Mouse (Mus musculus) liver, embryonic 14.5 days (tissue): ENCODE measurements around the gene Hhat. TPM values are rescaled to one million over a fixed set of nuclear protein-coding genes. Genes with fewer than 3 reads are reported as not detected.

Experiments used
- ATAC-seq: fragments of 200-750 bp; cut with Nextera tagmentation; 2 replicates; pipeline ENCODE4 v1.8.0; 2017; ENCODE audit warnings: moderate number of reproducible peaks, mild to moderate bottlenecking, moderate library complexity; ENCODE audit not compliant: insufficient read depth
- DNase-seq, 3 experiments: peaks; one replicate each; pipeline ENCODE4 v3.0.0-alpha.2; 2012 to 2013; ENCODE audit warnings: low read depth in 3 of 3, low spot score in 3 of 3
- H3K27ac ChIP-seq: fragments of 300-500 bp; sonication (generic); 2 replicates; pipeline ENCODE4 v1.5.1; 2014; ENCODE audit warnings: moderate library complexity, mild to moderate bottlenecking, control low read depth, inconsistent platforms
- H3K27me3 ChIP-seq: fragments of 300-500 bp; sonication (generic); 2 replicates; pipeline ENCODE4 v1.6.1; 2014; ENCODE audit warnings: mild to moderate bottlenecking, low read length, moderate library complexity; ENCODE audit not compliant: control insufficient read depth, insufficient read depth
- H3K36me3 ChIP-seq: fragments of 300-500 bp; sonication (generic); replicated peaks from 2 replicates; pipeline ENCODE4 v1.6.1; 2014; ENCODE audit warnings: low read depth; ENCODE audit not compliant: control insufficient read depth, insufficient read depth
- H3K4me1 ChIP-seq, 2 experiments: fragments of 200-500 bp in 1 of 2; fragments of 300-500 bp in 1 of 2; sonication (generic) in 1 of 2; replicated peaks; 2 replicates each; pipeline ENCODE4 v1.6.1; 2012 to 2014; ENCODE audit warnings: antibody characterized with exemption in 1 of 2, inconsistent platforms in 1 of 2, low read length in 1 of 2; ENCODE audit not compliant: control insufficient read depth in 2 of 2, insufficient read depth in 2 of 2
- H3K4me2 ChIP-seq: fragments of 300-500 bp; sonication (generic); 2 replicates; pipeline ENCODE4 v1.6.1; 2014; ENCODE audit warnings: low read depth, mild to moderate bottlenecking, control low read depth, moderate library complexity
- H3K4me3 ChIP-seq, 2 experiments: fragments of 200-500 bp in 1 of 2; fragments of 300-500 bp in 1 of 2; sonication (generic) in 1 of 2; 2 replicates each; pipeline ENCODE4 v1.5.1; 2012 to 2014; ENCODE audit warnings: low read depth in 2 of 2, low read length in 2 of 2, mild to moderate bottlenecking in 2 of 2, control low read depth in 1 of 2, inconsistent platforms in 1 of 2, moderate library complexity in 1 of 2; ENCODE audit not compliant: insufficient read depth in 1 of 2
- H3K9ac ChIP-seq: fragments of 300-500 bp; sonication (generic); replicated peaks from 2 replicates; pipeline ENCODE4 v1.6.1; 2014; ENCODE audit warnings: mild to moderate bottlenecking, control low read depth, moderate library complexity
- H3K9me3 ChIP-seq: fragments of 300-500 bp; sonication (generic); 2 replicates; pipeline ENCODE4 v1.6.1; 2016; ENCODE audit warnings: low read length, mixed read lengths; ENCODE audit not compliant: control insufficient read depth
- CTCF ChIP-seq: IDR thresholded peaks from 2 replicates; pipeline ENCODE4 v1.5.1; 2016; ENCODE audit warnings: antibody characterized with exemption, low read depth, control low read depth
- EP300 ChIP-seq: IDR thresholded peaks from 2 replicates; pipeline ENCODE4 v1.6.1; 2016; ENCODE audit warnings: antibody characterized with exemption, low read depth
- WGBS: fragments of 180-500 bp; shearing (Covaris S2); extraction: QIAGEN DNeasy Blood & Tissue Kit; methylation state at CpG from one replicate; pipeline ENCODE4 v1.1.7; 2014; ENCODE audit not compliant: insufficient replicate concordance; 5-methylcytosine and 5-hydroxymethylcytosine counted together
- polyA plus RNA-seq, 2 experiments: library from polyadenylated mRNA; depleted of rRNA in 1 of 2; stranded (reverse) in 1 of 2; unstranded in 1 of 2; fragments of >200 nt; fragmentation: Nextera tagmentation in 1 of 2; extraction: Ambion mirVana in 1 of 2; gene quantifications; 2 replicates each; pipeline versions ENCODE4 v1.2.1 to v1.2.3; 2012 to 2014

Gene Hhat
- polyA plus RNA-seq, 2 experiments = 0.73 to 1.4 TPM

GRCm38 (mm10) chr1:192699101-192699500, 71.9 kb downstream of the Hhat start:
- TF ChIP-seq EP300 (no peak), CTCF (no peak)
- H3K4me3 ChIP-seq = no peak overlapping the region
- H3K9me3 ChIP-seq = no peaks in the 10 kb centered on the region

GRCm38 (mm10) chr1:192696371-192696863, 74.6 kb downstream of the Hhat start:
- H3K9ac ChIP-seq = no peak overlapping the region
- TF ChIP-seq CTCF = no peak
- TF ChIP-seq EP300 = no peak
- 70% methylated on average over 1 of the region's 1 CpGs for WGBS
- H3K4me1 ChIP-seq = no peaks in the 10 kb centered on the region
- no peaks in the 10 kb centered on the region for H3K9me3 ChIP-seq
- DNase-seq (no peak), ATAC-seq (no peak)
- no peaks in the 10 kb centered on the region for H3K36me3 ChIP-seq
- no peak overlapping the region for H3K4me2 ChIP-seq
- no peaks in the 10 kb centered on the region for H3K27me3 ChIP-seq
- no peak overlapping the region for H3K4me3 ChIP-seq
- H3K27ac ChIP-seq = no peak overlapping the region

More at GRCm38 (mm10) chr1:192699101-192699500, 71.9 kb downstream of the Hhat start:
- no peaks in the 10 kb centered on the region for H3K4me1 ChIP-seq
- no peak overlapping the region for H3K27ac ChIP-seq
- H3K36me3 ChIP-seq = no peaks in the 10 kb centered on the region
- ATAC-seq (no peak), DNase-seq (no peak)
- H3K27me3 ChIP-seq = no peaks in the 10 kb centered on the region
- no peak overlapping the region for H3K4me2 ChIP-seq
- no peak overlapping the region for H3K9ac ChIP-seq

DNA sequence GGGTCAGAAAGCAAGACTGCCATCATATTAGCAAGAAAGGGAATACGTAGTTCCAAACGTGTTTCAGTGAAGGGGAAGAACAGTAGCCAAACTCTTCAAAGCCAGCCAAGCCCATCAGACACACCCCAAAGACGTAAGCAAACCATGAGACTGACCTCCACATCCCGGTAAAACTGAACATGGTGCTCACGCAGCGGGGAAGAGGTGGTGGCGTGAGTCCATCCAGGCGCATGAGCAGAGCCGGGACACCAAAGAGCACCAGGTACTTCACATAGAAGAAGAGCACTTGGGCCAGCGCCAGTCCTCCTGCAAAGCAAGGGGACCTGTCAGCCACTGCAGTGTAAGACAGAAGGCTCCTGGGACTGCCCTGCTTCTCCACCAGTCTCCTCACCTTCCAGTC, 77.4 kb downstream of the Hhat start:
- no peak overlapping the region for H3K9ac ChIP-seq
- no peak overlapping the region for H3K4me3 ChIP-seq
- no peak overlapping the region for H3K4me2 ChIP-seq
- DNase-seq (no peak), ATAC-seq (no peak)
- H3K9me3 ChIP-seq = no peaks in the 10 kb centered on the region
- no peaks in the 10 kb centered on the region for H3K27me3 ChIP-seq
- TF ChIP-seq EP300 (no peak), CTCF (no peak)
- no peak overlapping the region for H3K27ac ChIP-seq
- 78% methylated on average over 10 of the region's 10 CpGs for whole genome bisulfite sequencing
- H3K4me1 ChIP-seq = no peaks in the 10 kb centered on the region
- no peaks in the 10 kb centered on the region for H3K36me3 ChIP-seq

- H3K4me1 ChIP-seq = no peaks in the 10 kb centered on the region
- no peaks in the 10 kb centered on the region for H3K9me3 ChIP-seq
- TF ChIP-seq EP300 (no peak), CTCF (no peak)
- H3K4me2 ChIP-seq = no peak overlapping the region
- H3K27ac ChIP-seq = no peak overlapping the region
- H3K9ac ChIP-seq = no peak overlapping the region
- WGBS = 18% methylated on average over 7 of the region's 7 CpGs
- H3K4me3 ChIP-seq = no peak overlapping the region
- ATAC-seq (no peak), DNase-seq (no peak)
- no peaks in the 10 kb centered on the region for H3K36me3 ChIP-seq
- no peaks in the 10 kb centered on the region for H3K27me3 ChIP-seq
Measured at GRCm38 (mm10) chr1:192692982-192693381, 78.0 kb downstream of the Hhat start.

- Histone ChIP-seq H3K4me2 (no peak overlapping the region), H3K27ac (no peak overlapping the region), H3K27me3 (no peaks in the 10 kb centered on the region), H3K9ac (no peak overlapping the region), H3K9me3 (no peaks in the 10 kb centered on the region), H3K4me1 (no peaks in the 10 kb centered on the region), H3K36me3 (no peaks in the 10 kb centered on the region), H3K4me3 (no peak overlapping the region)
- no peak for TF ChIP-seq CTCF
- no peak for TF ChIP-seq EP300
- DNase-seq (no peak), ATAC-seq (no peak)
- 72% methylated on average over 4 of the region's 4 CpGs for WGBS
Measured at GRCm38 (mm10) chr1:192682219-192682951, 88.6 kb downstream of the Hhat start.
